Mouse (Mus musculus): ENCODE results near the gene Ebi3. TPM values are rescaled to one million over a fixed set of nuclear protein-coding genes. Genes with fewer than 3 reads are reported as not detected.

Gene Ebi3
- polyA plus RNA-seq, 1 experiment from 2014 or later: 8.1 TPM

DNA sequence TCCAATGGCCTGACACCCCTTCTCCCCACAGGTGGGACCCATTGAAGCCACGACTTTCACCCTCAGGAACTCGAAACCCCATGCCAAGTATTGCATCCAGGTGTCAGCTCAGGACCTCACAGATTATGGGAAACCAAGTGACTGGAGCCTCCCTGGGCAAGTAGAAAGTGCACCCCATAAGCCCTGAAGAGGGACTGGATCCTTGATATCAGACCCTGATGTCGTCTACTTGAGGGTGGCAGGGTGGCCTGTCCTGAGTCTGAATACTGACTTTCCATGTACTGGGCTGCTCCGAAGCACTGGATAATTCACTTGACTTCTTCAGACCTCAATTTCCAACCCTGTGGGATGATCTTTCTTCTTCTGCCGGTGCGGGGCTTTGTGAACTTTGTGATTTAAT is 4.2 kb downstream of the Ebi3 start:
- H3K27ac ChIP-seq: peak overlapping the region; percentile 75
- ATAC-seq (ENCODE audit: low FRiP score): no peak
- H3K36me3 ChIP-seq (replicated peaks; ENCODE audit: control insufficient read depth, insufficient read depth): no peaks in the 10 kb centered on the region; the same call in 1 of the 2 replicates
- peaks cover 5% of the 10 kb centered on the region; the same call in 1 of the 2 replicates for H3K27me3 ChIP-seq (ENCODE audit: control insufficient read depth, insufficient read depth, low read length)
- H3K9me3 ChIP-seq (ENCODE audit: control insufficient read depth, low read length): no peaks in the 10 kb centered on the region
- peaks cover 28% of the 10 kb centered on the region for H3K4me1 ChIP-seq (replicated peaks; ENCODE audit: control insufficient read depth, insufficient read depth, low read length)
- H3K9ac ChIP-seq: peak overlapping the region; percentile 65
- 37% methylated on average over 6 of the region's 6 CpGs for WGBS
- peak overlapping the region; percentile 46 for H3K4me3 ChIP-seq (replicated peaks; ENCODE audit: low read length)
- no peak for DNase-seq (ENCODE audit: low spot score)
- peak overlapping the region; percentile 71 for H3K4me2 ChIP-seq (replicated peaks)

DNA sequence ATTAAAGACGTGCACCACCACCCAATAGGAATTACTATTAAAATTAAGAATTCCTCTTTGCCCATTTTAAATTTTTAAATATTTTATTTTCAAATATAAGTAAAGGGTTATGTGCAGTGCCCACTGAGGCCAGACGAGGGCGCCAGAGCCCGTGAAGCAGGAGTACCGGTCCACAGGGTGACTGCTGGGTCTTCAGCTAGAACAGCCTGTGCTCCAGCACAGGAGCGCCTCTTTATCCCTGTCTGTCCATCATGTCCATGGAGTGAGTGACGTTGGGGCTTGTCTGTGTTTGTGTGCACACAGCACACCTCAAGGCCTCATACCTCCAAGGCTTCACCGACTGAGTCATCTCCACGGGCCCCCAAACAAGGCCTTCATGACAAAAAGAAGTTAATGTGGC is 4.7 kb downstream of the Ebi3 start:
- 0 out of 2 replicates have a peak overlapping the region, but pooled peaks have one; percentile 18 for H3K9ac ChIP-seq
- DNase-seq (ENCODE audit: low spot score) (peak; percentile 83), ATAC-seq (ENCODE audit: low FRiP score) (peak; percentile 16; the same call in 1 of the 2 replicates)
- peak overlapping the region; percentile 71 for H3K4me2 ChIP-seq (replicated peaks)
- peaks cover 5% of the 10 kb centered on the region; the same call in 1 of the 2 replicates for H3K27me3 ChIP-seq (ENCODE audit: control insufficient read depth, insufficient read depth, low read length)
- H3K4me3 ChIP-seq (replicated peaks; ENCODE audit: low read length): no peak overlapping the region
- H3K9me3 ChIP-seq (ENCODE audit: control insufficient read depth, low read length): no peaks in the 10 kb centered on the region
- H3K27ac ChIP-seq: no peak overlapping the region
- 13% methylated on average over 9 of the region's 9 CpGs for WGBS
- H3K4me1 ChIP-seq (replicated peaks; ENCODE audit: control insufficient read depth, insufficient read depth, low read length): peaks cover 28% of the 10 kb centered on the region
- peaks cover 2% of the 10 kb centered on the region; the same call in 1 of the 2 replicates for H3K36me3 ChIP-seq (replicated peaks; ENCODE audit: control insufficient read depth, insufficient read depth)

DNA sequence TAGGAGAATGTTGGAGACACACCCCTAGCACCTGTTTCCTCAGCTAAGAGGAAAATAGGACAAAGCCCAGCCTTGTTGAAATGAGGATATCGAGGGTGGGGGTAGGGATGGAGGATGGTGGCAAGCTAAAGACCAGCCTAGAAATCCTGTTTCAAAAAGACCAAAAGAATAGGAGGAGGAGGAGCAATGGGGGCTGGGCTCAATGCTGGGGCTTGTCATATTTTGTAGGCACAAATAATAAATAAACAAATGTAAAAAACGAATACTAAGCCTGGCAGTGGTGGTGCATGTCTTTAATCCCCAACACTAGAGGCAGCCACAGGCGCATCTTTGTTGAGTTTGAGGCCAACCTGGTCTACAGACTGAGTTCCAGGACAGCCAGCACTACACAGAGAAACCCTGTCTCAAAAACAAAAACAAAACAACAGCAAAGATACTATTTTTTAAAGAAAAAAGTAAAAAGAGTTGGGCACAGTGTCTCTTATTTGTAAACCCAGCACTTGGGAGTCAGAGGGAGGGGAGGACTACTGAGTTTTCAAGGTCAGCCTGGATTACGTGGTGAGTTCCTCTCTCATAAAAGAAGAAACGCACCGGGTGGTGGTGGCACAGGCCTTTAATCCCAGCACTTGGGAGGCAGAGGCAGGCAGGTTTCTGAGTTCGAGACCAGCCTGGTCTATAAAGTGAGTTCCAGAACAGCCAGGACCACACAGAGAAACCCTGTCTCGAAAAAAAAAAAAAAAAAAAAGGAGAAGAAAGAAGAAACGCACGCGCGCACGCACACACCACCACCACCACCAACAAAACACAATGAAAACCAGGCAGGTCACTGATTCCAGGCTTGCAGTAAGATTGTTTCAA is 5.5 kb downstream of the Ebi3 start:
- peak overlapping the region; percentile 93 for H3K27ac ChIP-seq
- H3K4me1 ChIP-seq (replicated peaks; ENCODE audit: control insufficient read depth, insufficient read depth, low read length): peaks cover 28% of the 10 kb centered on the region
- H3K4me2 ChIP-seq (replicated peaks): peak overlapping the region; percentile 83
- H3K4me3 ChIP-seq (replicated peaks; ENCODE audit: low read length): peak overlapping the region; percentile 43
- H3K27me3 ChIP-seq (ENCODE audit: control insufficient read depth, insufficient read depth, low read length): peaks cover 5% of the 10 kb centered on the region; the same call in 1 of the 2 replicates
- H3K9me3 ChIP-seq (ENCODE audit: control insufficient read depth, low read length): no peaks in the 10 kb centered on the region
- H3K36me3 ChIP-seq (replicated peaks; ENCODE audit: control insufficient read depth, insufficient read depth): peaks cover 7% of the 10 kb centered on the region; the same call in 1 of the 2 replicates
- peak overlapping the region; percentile 70 for H3K9ac ChIP-seq
- ATAC-seq (ENCODE audit: low FRiP score): no peak
- no peak for DNase-seq (ENCODE audit: low spot score)
- 76% methylated on average over 13 of the region's 13 CpGs for WGBS

DNA sequence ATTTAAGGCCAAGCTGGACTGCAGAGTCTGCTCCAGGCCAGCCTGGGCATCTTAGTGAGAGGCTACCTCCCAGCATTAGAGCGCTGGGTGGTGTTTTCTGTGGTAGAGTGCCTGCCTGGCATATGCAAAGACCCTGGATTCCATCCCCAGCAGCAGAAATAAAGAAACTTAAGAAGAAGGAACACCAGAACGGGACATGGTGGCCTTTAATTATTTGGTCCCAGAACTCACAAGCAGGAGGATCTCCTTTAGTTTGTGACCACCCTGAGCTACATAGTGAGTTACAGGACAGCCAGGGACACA is 6.1 kb downstream of the Ebi3 start:
- Histone ChIP-seq H3K9me3 (ENCODE audit: control insufficient read depth, low read length) (no peaks in the 10 kb centered on the region), H3K27ac (peak overlapping the region; percentile 93), H3K4me1 (replicated peaks; ENCODE audit: control insufficient read depth, insufficient read depth, low read length) (peaks cover 30% of the 10 kb centered on the region), H3K9ac (peak overlapping the region; percentile 70), H3K4me2 (replicated peaks) (peak overlapping the region; percentile 83), H3K4me3 (replicated peaks; ENCODE audit: low read length) (peak overlapping the region; percentile 43), H3K27me3 (ENCODE audit: control insufficient read depth, insufficient read depth, low read length) (peaks cover 5% of the 10 kb centered on the region; the same call in 1 of the 2 replicates), H3K36me3 (replicated peaks; ENCODE audit: control insufficient read depth, insufficient read depth) (peaks cover 10% of the 10 kb centered on the region; the same call in 1 of the 2 replicates)
- ATAC-seq (ENCODE audit: low FRiP score) (no peak), DNase-seq (ENCODE audit: low spot score) (no peak)
- WGBS: 20% methylated on average over 2 of the region's 2 CpGs

DNA sequence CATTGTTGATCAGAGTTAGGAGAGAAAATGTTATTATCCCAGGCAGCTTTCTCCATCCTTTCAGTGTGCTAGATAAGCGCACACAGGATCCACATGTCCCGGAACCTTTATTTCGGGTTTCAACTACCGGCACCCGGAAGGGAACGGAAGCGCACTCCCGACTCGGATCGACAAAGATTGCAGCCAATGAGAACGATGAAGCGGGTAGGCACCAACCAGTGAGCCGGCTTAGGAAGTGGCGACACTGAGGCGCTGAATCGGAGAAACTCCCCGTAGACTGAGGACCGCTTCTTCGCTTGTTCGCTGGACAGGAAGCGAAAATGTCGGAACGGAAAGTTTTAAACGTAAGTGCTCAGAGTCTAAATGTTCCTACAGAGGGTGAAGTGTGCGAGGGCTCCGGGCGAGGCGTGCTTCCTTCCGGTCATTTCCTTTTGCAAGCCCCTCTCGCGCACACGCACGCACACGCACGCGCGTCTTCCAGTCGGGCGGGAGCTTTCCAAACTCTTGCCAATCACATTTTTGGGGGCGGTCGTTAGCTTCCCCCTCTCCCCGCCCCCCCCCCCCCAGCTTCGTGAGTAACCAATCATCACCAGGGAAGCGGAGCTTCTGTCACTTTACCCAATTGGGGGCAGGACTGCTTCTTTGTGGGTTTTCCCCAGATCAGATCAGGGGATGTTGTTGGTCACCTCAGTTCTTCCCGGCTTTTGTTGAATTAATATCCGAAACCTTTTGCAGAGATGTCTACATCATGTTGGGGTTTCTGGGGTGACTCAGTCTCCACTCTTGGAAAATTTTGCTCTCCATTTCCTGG is 6.7 kb downstream of the Ebi3 start, which contains the start of gene Yju2:
Gene Yju2 (plus strand): TSS at position 182 of the 811 bp plus-strand sequence.
- under 1% methylated on average over 44 of the region's 46 CpGs for WGBS
- Histone ChIP-seq H3K9me3 (ENCODE audit: control insufficient read depth, low read length) (no peaks in the 10 kb centered on the region), H3K36me3 (replicated peaks; ENCODE audit: control insufficient read depth, insufficient read depth) (peaks cover 10% of the 10 kb centered on the region; the same call in 1 of the 2 replicates)

DNA sequence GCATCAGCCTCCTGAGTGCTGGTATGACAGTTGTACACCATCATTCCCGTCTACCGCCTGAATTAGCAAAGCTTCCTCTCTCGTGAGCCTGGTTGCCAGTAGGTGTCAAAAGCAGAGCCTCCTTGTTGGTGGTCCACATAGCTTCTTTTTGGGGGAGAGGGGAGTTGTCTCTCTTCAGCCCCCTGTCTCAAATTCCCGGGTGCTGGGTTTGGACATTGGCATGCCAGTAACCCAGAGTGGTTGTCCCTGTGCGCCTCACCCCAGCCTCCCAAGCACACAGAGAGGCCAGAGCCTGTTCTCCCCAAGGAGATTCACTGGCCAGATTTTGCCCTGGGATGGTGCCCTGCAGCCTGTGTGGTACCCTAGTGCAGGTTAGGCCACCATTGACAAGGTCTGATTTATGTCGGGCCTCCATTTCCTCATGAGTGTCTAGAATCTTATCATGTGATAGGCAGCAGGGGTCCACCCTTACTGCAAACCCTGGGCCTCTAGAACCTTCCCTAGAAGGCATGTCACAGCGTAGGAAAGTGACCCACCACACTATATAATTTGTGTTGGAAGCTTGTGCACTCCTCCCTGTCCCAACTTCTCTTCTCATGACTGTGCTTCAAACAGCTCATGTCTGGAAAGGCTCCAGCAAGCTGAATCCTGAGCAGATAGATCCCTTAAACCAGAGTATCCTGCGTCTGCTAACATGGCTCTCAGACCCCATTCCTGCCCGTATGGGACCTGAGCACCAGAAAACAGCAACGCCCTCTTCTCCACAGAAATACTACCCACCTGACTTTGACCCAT is 7.7 kb downstream of the Ebi3 start:
- Histone ChIP-seq H3K4me2 (replicated peaks) (peak overlapping the region; percentile 83), H3K4me1 (replicated peaks; ENCODE audit: control insufficient read depth, insufficient read depth, low read length) (peaks cover 30% of the 10 kb centered on the region), H3K4me3 (replicated peaks; ENCODE audit: low read length) (peak overlapping the region; percentile 43), H3K36me3 (replicated peaks; ENCODE audit: control insufficient read depth, insufficient read depth) (peaks cover 20% of the 10 kb centered on the region), H3K27me3 (ENCODE audit: control insufficient read depth, insufficient read depth, low read length) (no peaks in the 10 kb centered on the region), H3K9me3 (ENCODE audit: control insufficient read depth, low read length) (no peaks in the 10 kb centered on the region), H3K27ac (peak overlapping the region; percentile 93), H3K9ac (peak overlapping the region; percentile 55)
- ATAC-seq (ENCODE audit: low FRiP score) (no peak), DNase-seq (ENCODE audit: low spot score) (no peak)
- 83% methylated on average over 10 of the region's 10 CpGs for WGBS

More for the DNA sequence above, 6.7 kb downstream of the Ebi3 start, which contains the start of gene Yju2:
- peak within 1 kb of the TSS; percentile 43 for H3K4me3 ChIP-seq (replicated peaks; ENCODE audit: low read length)
- peak; percentile 97 for DNase-seq (ENCODE audit: low spot score)
- H3K27me3 ChIP-seq (ENCODE audit: control insufficient read depth, insufficient read depth, low read length): peaks cover 1% of the 10 kb centered on the region; the same call in 1 of the 2 replicates
- peak within 1 kb of the TSS; percentile 70 for H3K9ac ChIP-seq
- H3K4me1 ChIP-seq (replicated peaks; ENCODE audit: control insufficient read depth, insufficient read depth, low read length): peaks cover 30% of the 10 kb centered on the region
- H3K27ac ChIP-seq: peak within 1 kb of the TSS; percentile 93
- peak; percentile 90 for ATAC-seq (ENCODE audit: low FRiP score)
- H3K4me2 ChIP-seq (replicated peaks): peak within 1 kb of the TSS; percentile 83

DNA sequence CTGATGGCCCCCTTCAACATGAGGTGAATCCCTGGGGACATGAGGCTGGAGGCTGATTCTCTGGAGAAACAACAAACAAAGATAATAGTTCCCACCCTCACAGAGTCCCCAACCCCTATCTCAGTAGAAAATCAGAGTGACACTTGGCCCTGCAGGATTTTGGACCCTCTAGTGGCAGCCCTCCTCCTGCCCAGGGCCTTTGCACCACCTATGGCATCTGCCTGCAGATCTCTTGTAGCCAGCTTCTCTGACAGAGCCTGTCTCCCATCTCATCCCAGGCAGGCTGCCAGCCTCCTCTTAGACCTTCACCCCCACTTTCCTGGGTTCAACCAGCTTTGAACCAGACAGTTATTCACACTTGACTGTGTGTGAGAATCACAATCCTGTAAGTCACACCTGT is 8.4 kb downstream of the Ebi3 start:
- Histone ChIP-seq H3K27me3 (ENCODE audit: control insufficient read depth, insufficient read depth, low read length) (no peaks in the 10 kb centered on the region), H3K4me2 (replicated peaks) (no peak overlapping the region), H3K36me3 (replicated peaks; ENCODE audit: control insufficient read depth, insufficient read depth) (peaks cover 24% of the 10 kb centered on the region), H3K9ac (no peak overlapping the region), H3K4me3 (replicated peaks; ENCODE audit: low read length) (no peak overlapping the region), H3K9me3 (ENCODE audit: control insufficient read depth, low read length) (no peaks in the 10 kb centered on the region), H3K4me1 (replicated peaks; ENCODE audit: control insufficient read depth, insufficient read depth, low read length) (peaks cover 26% of the 10 kb centered on the region), H3K27ac (no peak overlapping the region)
- no peak for ATAC-seq (ENCODE audit: low FRiP score)
- DNase-seq (ENCODE audit: low spot score): no peak

DNA sequence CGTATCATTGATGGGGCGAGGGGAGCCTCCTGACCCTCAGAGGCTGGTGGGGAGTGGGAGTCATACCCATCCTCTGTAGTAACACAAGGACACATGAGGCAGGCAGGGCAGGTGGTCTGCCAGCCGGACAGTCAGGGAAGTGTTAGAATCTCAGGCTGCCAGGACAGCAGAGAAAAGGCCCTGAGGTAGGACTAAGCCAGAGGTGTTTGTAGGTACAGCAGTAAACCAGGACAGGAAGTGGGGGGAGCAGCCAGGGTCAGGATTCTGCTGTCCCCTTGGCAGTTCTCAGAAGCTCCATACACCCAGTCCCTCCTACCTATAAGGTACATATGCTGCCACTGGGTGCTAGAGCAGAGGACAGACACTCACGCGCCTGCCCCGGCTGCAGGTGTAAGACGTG is 9.2 kb downstream of the Ebi3 start:
- ATAC-seq (ENCODE audit: low FRiP score) (no peak), DNase-seq (ENCODE audit: low spot score) (no peak)
- no peak overlapping the region for H3K9ac ChIP-seq
- 98% methylated on average over 7 of the region's 7 CpGs for WGBS
- no peak overlapping the region for H3K4me2 ChIP-seq (replicated peaks)
- H3K4me1 ChIP-seq (replicated peaks; ENCODE audit: control insufficient read depth, insufficient read depth, low read length): peaks cover 23% of the 10 kb centered on the region
- H3K4me3 ChIP-seq (replicated peaks; ENCODE audit: low read length): no peak overlapping the region
- H3K9me3 ChIP-seq (ENCODE audit: control insufficient read depth, low read length): no peaks in the 10 kb centered on the region
- no peak overlapping the region for H3K27ac ChIP-seq
- H3K27me3 ChIP-seq (ENCODE audit: control insufficient read depth, insufficient read depth, low read length): no peaks in the 10 kb centered on the region
- H3K36me3 ChIP-seq (replicated peaks; ENCODE audit: control insufficient read depth, insufficient read depth): peaks cover 32% of the 10 kb centered on the region
